Mouse (Mus musculus) left cerebral cortex, postnatal 25 days (tissue): Measurements from ENCODE around the gene Olfr1274-ps. TPM values are rescaled to one million over a fixed set of nuclear protein-coding genes. Genes with fewer than 3 reads are reported as not detected.
"Not testable (repeated sequence)": the region's sequence is repeated elsewhere in the genome, so short reads cannot be mapped to it uniquely, and the experiment has no call there.

Source experiments
- DNase-seq, 2 experiments: peaks; one replicate each; pipeline ENCODE4 v3.0.0; 2022; ENCODE audit warnings: low spot score in 2 of 2, mixed read lengths in 1 of 2
- intact Hi-C: fragments of 180-260 bp; cut with DNase I; formaldehyde crosslinking; loops from one replicate; pipeline ENCODE4 v1.15.1; 2025
- total RNA-seq, 2 experiments: library from RNA; stranded (reverse); gene quantifications; 2 replicates each; pipeline ENCODE4 v1.2.3; 2021

The Olfr1274-ps gene
- not detected for total RNA-seq

DNA sequence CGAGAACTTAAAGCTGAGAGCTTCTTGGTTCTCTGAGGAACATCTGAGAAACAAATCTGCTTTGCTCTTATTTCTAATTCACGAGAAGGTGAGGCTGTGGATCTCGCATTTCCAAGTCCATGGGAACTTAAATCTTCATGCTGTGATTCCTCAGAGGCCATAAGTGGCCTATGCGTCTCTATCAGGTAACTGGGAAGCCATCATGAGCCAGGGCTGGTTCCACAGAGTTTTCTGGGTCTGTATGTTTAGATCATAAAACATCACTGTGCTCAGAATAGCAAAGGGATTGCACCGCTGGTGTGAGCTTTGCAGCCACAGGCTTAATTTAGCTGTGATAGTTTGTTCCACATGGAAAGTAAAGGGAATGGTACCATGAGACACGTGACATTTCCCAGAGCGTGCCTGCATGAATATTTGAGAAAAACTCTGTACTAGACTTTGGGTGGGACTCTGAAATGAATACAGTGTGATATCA, at the start of gene Olfr1274-ps:
TSS of gene Olfr1274-ps (plus strand) at position 51 of the 475 bp plus-strand sequence.
- DNase-seq: peak in 1 of 2 experiments; percentile 19
- intact Hi-C loops: not testable (repeated sequence)

DNA sequence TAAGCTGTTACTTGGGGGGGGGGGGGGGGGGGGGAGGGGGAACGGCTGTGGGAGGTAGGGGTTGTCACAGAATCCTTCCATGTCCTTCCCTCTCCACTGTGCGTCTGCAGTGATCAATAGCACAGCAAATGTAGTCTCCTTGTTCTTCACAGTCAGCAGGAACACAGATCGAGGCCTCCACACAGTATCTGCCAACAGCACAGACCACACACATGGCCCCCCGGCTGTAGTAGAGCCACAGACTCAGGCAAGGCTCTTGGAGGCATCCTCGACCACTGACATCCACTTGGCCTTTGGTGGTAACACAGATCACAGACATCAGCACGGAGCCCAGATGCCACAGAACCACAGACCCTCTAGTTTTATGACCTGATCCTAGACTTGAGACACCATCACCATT, 47.4 kb upstream of the Olfr1274-ps start:
- DNase-seq, intact Hi-C loops: not testable (repeated sequence)

DNA sequence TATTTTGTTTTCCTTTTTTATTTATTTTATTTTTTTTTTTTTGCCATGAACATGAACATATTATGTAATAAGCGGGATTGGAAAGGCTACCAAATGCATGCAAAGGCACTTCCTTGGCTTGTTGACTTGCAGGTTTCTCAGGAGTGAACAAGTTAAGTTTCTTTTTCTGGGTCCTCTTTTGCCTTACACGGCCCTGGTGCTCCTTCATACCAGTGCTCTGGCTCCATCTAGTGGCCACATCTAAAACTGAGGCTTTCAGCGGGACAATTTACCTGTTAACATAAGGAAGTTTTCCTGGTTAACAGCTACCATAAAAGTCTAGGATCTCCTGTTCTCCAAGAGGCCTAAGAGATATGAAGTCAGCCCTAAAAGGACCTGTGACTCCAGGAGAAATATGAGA, 46.9 kb upstream of the Olfr1274-ps start:
- intact Hi-C loops, DNase-seq: not testable (repeated sequence)

DNA sequence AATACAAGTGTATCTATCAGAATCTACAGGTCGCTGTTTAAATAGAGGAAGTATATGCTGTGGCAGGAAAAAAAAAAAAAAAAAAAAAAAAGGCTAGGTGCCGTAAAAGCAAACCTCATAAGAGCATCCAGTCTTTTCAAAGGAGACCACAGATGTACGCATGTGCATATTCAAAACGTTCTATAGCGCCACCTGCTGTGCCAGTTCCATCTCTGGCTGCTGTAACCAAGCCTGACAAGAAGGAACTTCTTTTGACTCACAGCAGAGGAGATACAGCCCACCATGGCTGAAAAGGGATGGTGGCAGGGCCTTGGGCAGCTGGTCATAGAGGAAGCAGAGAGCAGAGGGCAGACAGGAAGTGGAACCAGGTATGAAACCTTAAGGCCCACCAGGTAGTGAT, 39.3 kb upstream of the Olfr1274-ps start:
- intact Hi-C loops, DNase-seq: not testable (repeated sequence)

DNA sequence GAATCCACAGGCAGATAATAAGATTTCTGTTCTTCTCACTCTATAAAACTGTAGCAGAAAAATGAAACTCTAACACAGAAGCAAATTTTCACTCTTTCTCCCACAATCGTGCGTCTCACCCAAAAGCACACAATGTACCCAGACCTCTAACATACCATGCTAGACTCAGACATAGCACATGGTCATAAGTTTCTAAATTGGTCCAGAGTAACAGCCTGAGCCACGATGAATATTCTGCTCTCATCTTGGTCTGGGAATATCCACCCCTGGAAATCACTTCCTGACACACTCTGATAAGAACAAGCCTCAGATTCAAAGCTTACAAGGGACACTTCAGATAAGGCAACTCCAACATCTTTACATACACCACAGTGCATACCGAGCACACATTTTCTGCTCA, 38.3 kb upstream of the Olfr1274-ps start:
- DNase-seq, intact Hi-C loops: not testable (repeated sequence)

DNA sequence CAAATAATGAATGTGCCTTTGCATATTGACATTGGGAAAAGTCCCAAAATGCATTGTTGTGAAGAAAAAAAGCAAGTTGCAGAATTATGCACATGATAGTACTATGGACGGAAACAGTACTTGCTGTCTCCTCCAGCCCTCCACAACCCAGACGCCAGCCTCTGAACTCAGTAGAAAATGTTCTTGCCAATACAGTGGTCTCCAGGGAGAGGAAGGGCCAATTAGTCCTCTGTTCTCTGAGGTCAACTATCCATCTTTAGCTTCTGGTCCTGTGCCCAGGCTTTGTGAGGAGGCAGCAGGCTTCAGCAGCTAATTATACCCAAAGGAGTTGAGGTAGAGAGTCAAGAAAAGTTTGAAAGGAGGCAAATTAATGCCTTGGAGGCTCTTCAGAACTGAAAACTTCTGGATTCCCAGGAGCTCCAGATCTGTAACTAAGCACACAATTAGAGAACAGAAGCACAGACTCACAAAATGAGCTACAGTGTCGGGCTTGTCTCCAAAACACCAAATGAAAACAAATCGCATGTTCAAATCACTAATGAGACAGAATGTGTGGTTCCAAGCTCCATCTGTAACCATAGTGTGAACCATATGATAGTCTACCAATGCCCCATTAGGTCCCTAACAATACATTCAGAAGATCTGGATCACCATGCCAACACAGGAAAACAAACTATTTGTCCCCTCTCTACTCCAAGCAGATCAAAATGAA, 15.8 kb downstream of the Olfr1274-ps start:
- DNase-seq, intact Hi-C loops: not testable (repeated sequence)

DNA sequence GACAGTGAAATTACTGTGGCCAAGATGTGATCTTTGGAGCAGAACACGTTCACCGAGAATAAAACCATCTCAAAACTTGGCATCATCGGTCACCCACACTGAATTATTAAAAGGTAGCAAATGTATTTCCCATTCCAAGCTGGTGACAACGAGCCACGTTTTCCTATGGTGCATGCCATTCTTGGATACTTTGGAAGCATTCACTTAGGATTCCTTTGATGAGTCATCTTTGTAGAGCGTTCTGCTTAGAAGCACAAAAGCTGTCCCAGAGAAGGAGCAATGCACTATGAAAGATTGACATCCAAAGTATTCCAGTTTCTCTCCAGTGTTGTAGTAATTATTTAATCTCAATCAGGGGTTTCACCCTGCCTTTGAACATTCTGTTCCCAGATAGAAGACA, 23.8 kb downstream of the Olfr1274-ps start:
- DNase-seq, intact Hi-C loops: not testable (repeated sequence)

DNA sequence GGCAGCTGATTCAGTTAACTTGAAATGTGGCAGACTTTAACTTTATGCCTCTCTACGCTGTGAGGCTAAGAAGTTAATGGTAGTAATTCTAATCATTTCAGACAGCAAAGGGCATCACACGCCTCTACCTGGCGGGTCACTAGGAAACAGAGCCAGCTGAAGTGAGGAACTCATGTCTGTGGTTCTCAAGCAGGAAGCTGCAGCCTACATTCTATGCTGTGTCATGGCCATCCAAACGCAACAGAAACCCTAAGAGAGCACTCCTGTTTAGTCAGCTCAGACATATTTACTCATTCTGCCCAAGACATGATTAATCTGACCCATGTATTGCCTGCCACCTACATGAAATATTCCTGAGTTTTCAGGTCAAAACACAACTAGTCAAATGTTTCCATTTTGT, 26.5 kb downstream of the Olfr1274-ps start:
- intact Hi-C loops, DNase-seq: not testable (repeated sequence)

DNA sequence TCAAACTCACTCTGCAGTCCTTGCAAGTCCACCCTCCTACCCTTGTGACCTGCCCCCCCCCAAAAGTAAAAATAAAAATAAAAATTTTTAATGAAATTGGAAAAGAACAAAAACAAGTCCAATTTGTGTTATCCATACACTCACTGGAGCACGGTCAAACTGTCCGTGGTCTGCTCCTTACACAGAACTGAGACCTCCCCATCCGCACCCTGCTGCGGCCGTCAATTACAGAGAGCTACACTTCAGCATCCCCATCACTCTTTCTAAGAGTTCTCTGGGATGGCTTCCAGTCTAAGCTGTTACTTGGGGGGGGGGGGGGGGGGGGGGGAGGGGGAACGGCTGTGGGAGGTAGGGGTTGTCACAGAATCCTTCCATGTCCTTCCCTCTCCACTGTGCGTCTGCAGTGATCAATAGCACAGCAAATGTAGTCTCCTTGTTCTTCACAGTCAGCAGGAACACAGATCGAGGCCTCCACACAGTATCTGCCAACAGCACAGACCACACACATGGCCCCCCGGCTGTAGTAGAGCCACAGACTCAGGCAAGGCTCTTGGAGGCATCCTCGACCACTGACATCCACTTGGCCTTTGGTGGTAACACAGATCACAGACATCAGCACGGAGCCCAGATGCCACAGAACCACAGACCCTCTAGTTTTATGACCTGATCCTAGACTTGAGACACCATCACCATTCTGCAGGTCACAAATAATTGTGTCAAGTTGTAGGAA, 30.7 kb downstream of the Olfr1274-ps start:
- intact Hi-C loops, DNase-seq: not testable (repeated sequence)

DNA sequence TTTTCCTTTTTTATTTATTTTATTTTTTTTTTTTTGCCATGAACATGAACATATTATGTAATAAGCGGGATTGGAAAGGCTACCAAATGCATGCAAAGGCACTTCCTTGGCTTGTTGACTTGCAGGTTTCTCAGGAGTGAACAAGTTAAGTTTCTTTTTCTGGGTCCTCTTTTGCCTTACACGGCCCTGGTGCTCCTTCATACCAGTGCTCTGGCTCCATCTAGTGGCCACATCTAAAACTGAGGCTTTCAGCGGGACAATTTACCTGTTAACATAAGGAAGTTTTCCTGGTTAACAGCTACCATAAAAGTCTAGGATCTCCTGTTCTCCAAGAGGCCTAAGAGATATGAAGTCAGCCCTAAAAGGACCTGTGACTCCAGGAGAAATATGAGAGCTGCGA, 31.3 kb downstream of the Olfr1274-ps start:
- intact Hi-C loops, DNase-seq: not testable (repeated sequence)

DNA sequence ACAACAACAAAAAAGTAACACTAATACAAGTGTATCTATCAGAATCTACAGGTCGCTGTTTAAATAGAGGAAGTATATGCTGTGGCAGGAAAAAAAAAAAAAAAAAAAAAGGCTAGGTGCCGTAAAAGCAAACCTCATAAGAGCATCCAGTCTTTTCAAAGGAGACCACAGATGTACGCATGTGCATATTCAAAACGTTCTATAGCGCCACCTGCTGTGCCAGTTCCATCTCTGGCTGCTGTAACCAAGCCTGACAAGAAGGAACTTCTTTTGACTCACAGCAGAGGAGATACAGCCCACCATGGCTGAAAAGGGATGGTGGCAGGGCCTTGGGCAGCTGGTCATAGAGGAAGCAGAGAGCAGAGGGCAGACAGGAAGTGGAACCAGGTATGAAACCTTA, 39.0 kb downstream of the Olfr1274-ps start:
- DNase-seq, intact Hi-C loops: not testable (repeated sequence)

DNA sequence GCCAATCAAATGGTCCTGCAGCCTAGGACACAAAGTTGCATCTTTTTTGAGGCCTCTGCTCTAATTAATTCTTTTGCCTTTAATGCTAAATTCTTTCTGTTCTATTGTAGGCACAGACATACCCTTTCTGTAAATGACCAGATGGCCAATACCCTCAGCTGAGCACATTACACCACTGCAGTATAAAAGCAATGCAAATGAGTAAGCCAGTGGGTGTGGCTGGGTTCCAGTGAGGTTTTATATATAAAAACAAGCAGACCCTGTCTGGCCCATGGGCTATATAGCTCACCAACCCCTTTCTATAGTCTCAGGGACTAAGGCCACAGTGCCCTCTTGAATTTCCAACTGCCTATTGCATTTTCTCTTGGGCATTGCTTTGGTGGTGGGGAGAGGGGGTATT, 41.7 kb downstream of the Olfr1274-ps start:
- intact Hi-C loops: not testable (repeated sequence)
- peak in 1 of 2 experiments; percentile 58 for DNase-seq

DNA sequence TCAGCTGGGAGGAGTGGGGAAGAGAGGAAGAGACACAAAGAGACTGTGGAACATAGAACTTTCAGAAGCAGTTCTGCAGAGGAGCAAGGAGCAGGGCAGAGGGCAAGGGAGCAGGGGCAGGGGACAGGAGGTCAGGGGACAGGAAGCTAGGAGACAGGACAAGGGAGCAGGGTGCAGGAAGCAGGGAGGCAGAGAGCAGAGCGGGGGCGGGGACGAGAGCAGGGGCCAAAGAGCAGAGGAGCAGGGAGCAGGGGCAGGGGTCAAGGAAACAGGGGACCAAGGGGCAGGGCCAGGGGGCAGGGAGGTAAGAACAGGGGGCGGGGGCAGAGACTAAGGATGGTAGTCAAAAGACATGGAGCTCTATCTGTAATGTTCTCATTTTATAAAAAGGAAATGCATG, 43.3 kb downstream of the Olfr1274-ps start:
- intact Hi-C loops, DNase-seq: not testable (repeated sequence)

DNA sequence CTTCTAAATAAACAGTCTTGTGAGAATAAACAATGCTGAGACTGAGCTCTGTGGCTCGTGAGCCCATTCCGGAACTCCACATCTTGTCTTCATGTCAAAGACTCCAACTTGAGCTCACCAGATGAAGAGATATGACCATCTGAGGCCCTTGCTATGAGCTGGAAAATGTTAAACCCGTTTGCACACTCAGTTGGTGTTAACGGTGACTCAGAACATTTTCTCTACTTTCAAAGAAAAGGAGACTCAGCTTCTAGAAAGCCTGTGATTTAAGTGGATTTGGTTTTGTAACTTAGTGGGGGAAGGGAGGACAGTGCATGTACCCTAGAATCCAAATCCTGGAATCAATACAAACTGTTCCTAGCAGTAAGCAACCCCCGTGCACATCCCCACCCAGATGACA, 45.3 kb downstream of the Olfr1274-ps start:
- intact Hi-C loops: no loop called here
- peak in 1 of 2 experiments; percentile 57 for DNase-seq

DNA sequence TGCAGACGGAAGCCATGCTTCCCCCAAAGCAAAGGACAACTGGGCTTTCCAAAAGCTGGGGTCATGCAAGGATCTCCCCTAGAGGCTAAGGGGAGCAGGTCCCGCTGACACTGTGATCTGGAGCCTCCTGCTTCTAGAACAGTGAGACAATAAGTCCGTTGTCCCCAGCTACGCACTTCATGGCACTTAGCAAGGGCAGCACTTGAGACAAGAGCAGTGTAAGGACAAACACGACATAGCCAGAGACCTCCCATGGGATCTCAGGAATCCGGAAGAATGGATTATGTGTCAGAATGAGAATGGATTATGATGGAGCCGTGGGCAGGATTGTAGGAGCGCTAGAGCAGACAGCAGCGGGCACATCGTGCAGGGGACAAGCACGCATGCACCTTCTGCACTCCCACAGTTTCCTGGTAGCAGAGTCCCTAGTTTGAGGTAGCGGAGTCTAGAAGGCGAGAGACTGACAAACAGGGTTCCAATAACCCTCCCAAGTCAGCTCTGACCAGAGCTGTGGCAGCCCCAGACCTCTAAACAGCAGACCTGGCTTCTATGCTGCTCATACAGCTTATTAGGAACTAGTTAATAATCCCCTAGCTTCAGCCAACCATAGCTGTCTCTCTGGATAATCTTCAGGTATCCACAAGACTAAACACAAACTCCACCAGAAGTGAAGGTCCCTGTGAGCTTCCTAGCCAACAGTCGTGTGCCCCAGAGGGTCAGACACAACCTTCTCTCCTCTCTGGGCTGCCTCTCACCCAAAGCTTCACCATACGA, 50.7 kb downstream of the Olfr1274-ps start:
- intact Hi-C loops: no loop called here
- DNase-seq: no peak

DNA sequence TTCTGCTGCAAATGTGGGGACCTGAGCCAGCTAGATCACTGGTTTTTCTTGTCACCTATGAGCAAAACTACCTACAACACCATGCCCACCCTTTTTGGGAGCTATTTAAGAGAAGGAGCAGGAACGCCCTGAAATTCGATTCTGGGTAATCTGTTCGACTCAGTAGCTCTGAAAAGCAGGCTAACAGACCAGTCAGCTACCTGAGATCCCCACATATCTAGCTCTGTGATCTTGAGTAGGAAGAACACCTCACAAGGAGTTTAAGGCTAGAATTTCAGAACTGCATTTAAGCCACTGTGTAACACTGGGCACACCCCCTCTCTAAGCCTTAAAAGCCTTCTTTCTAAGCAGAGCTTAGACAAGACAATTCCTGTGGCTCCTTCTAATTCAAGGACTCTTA, 53.9 kb downstream of the Olfr1274-ps start:
- intact Hi-C loops: no loop called here
- no peak for DNase-seq
